Mouse (Mus musculus): ENCODE data around the gene Prok1.

GRCm38 (mm10) chr3:107214606-107215005, 24.9 kb downstream of the Prok1 start:
- TF ChIP-seq CTCF (IDR thresholded peaks at IDR 0.05; ENCODE audit: low read depth) (no peak), EP300 (IDR thresholded peaks at IDR 0.05; ENCODE audit: low read depth) (no peak)

Measured in liver, embryonic 14.5 days (tissue).